ENCODE assay signal across 7 mouse cellular contexts in genomic region chr16:42717828-42718412, GRCm38 (mm10).
DNase-seq lines count a peak whose midpoint lies in the region; ATAC-seq and TF ChIP-seq lines count a peak whose summit lies in the region.

No protein-coding gene starts in this region.

- 27% methylated on average over 7 of the region's 7 CpGs for WGBS in forebrain, postnatal 0 days
- WGBS in cerebellum, adult 2 months: 36% methylated on average over 7 of the region's 7 CpGs

- peak; percentile 92 for DNase-seq in brain, embryonic 18.5 days (ENCODE audit: low read depth, low spot score)
- peak; percentile 89 for DNase-seq in forebrain, postnatal 0 days
- DNase-seq in left cerebral cortex, adult 2 months (ENCODE audit: extremely low spot score in 1 of 2, low spot score in 2 of 2): peak in 1 of 2 experiments; percentile 51
- DNase-seq in right cerebral cortex, adult 18-20 months: peak; percentile 80
- no peak for DNase-seq in urinary bladder, postnatal 14 days (ENCODE audit: low spot score)
- DNase-seq in spleen, postnatal 4 days (ENCODE audit: low spot score in 2 of 2): no peak
- DNase-seq in cerebellum, adult 2 months: no peak

- peaks cover 20% of the 10 kb centered on the region for H3K4me1 ChIP-seq in forebrain, postnatal 0 days (ENCODE audit: insufficient read depth)
- H3K4me1 ChIP-seq in cerebellum, adult 2 months (ENCODE audit: control insufficient read depth, insufficient read depth, low read length): no peaks in the 10 kb centered on the region

- TF ChIP-seq CTCF in forebrain, postnatal 0 days (IDR thresholded peaks at IDR 0.05; ENCODE audit: low read depth): no peak
- TF ChIP-seq CTCF in left cerebral cortex, adult 2 months (IDR thresholded peaks at IDR 0.05): no peak
- TF ChIP-seq CTCF in cerebellum, adult 2 months (IDR thresholded peaks at IDR 0.05; ENCODE audit: borderline replicate concordance, insufficient read depth, low read depth, low read length): no peak

- TF ChIP-seq POLR2A in cerebellum, adult 2 months (IDR thresholded peaks at IDR 0.05; ENCODE audit: borderline replicate concordance, insufficient read depth, low read length): no peak

- H3K4me3 ChIP-seq in forebrain, postnatal 0 days (ENCODE audit: low read depth, low read length): no peak overlapping the region
- H3K4me3 ChIP-seq in left cerebral cortex, adult 2 months: no peak overlapping the region
- H3K4me3 ChIP-seq in cerebellum, adult 2 months (replicated peaks; ENCODE audit: insufficient read depth, low read depth, low read length): no peak overlapping the region

- H3K9ac ChIP-seq in forebrain, postnatal 0 days: peak overlapping the region; percentile 26; the same call in 1 of the 2 replicates

- no peaks in the 10 kb centered on the region for H3K36me3 ChIP-seq in forebrain, postnatal 0 days (ENCODE audit: insufficient read depth)

- no peaks in the 10 kb centered on the region for H3K27me3 ChIP-seq in forebrain, postnatal 0 days (ENCODE audit: insufficient read depth, low read length)
- no peaks in the 10 kb centered on the region for H3K27me3 ChIP-seq in cerebellum, adult 2 months (ENCODE audit: control insufficient read depth, insufficient read depth, low read length)

- H3K4me2 ChIP-seq in forebrain, postnatal 0 days (ENCODE audit: low read depth): peak overlapping the region; percentile 17

- H3K9me3 ChIP-seq in forebrain, postnatal 0 days (ENCODE audit: low read length): no peaks in the 10 kb centered on the region

- ATAC-seq in forebrain, postnatal 0 days: peak; percentile 94

- intact Hi-C loops in left cerebral cortex, adult 2 months (cut with DNase I): loop anchor here (2.0 kb wide), 1 partner anchor 27 kb away; no protein-coding TSS in a partner anchor

- peak overlapping the region; percentile 90 for H3K27ac ChIP-seq in forebrain, postnatal 0 days (ENCODE audit: low read depth, low read length)
- peak overlapping the region; percentile 89 for H3K27ac ChIP-seq in left cerebral cortex, adult 2 months
- H3K27ac ChIP-seq in cerebellum, adult 2 months (ENCODE audit: insufficient read depth, low read length): no peak overlapping the region

Comparison
In these comparisons a context has a peak if more than half of its experiments do, and no peak if none do; other contexts are left out.
1. DNase-seq: peak in brain, embryonic 18.5 days (single experiment), forebrain, postnatal 0 days (single experiment) and right cerebral cortex, adult 18-20 months (single experiment); none in urinary bladder, postnatal 14 days (single experiment), spleen, postnatal 4 days (0 of 2) and cerebellum, adult 2 months (0 of 2).